Mouse (Mus musculus): ENCODE measurements around the gene Galnt12.

- no peak for TF ChIP-seq CTCF (IDR thresholded peaks at IDR 0.05; ENCODE audit: borderline replicate concordance, insufficient read depth, low read depth, low read length)
- no peak for TF ChIP-seq POLR2A (IDR thresholded peaks at IDR 0.05; ENCODE audit: borderline replicate concordance, insufficient read depth, low read length)
Observed at GRCm38 (mm10) chr4:47138411-47138810, 46.7 kb downstream of the Galnt12 start.
